Mouse (Mus musculus) limb, embryonic 11.5 days (tissue): ENCODE measurements around the gene Tmem273. TPM values are rescaled to one million over a fixed set of nuclear protein-coding genes. Genes with fewer than 3 reads are reported as not detected.

Experiments
- ATAC-seq: fragments of 200-750 bp; cut with Nextera tagmentation; 2 replicates; pipeline ENCODE4 v1.8.0; 2017; ENCODE audit warnings: low read depth; ENCODE audit not compliant: insufficient number of reproducible peaks, low FRiP score, low TSS enrichment
- DNase-seq: peaks from one replicate; pipeline ENCODE4 v3.0.0-alpha.2; 2015; ENCODE audit warnings: low spot score
- H3K27ac ChIP-seq: fragments of 300-500 bp; sonication (generic); replicated peaks from 2 replicates; pipeline ENCODE4 v1.5.1; 2014; ENCODE audit warnings: low read depth, mild to moderate bottlenecking, low read length
- H3K27me3 ChIP-seq: fragments of 300-500 bp; sonication (generic); 2 replicates; pipeline ENCODE4 v1.6.1; 2014; ENCODE audit warnings: mild to moderate bottlenecking, low read length, mixed read lengths; ENCODE audit not compliant: control insufficient read depth, insufficient read depth
- H3K36me3 ChIP-seq: fragments of 300-500 bp; sonication (generic); 2 replicates; pipeline ENCODE4 v1.6.1; 2014; ENCODE audit warnings: mild to moderate bottlenecking, low read length, moderate library complexity, mixed read lengths; ENCODE audit not compliant: control insufficient read depth, insufficient read depth
- H3K4me1 ChIP-seq: fragments of 300-500 bp; sonication (generic); 2 replicates; pipeline ENCODE4 v1.6.1; 2014; ENCODE audit warnings: low read length, mixed read lengths; ENCODE audit not compliant: control insufficient read depth, insufficient read depth
- H3K4me2 ChIP-seq: fragments of 300-500 bp; sonication (generic); 2 replicates; pipeline ENCODE4 v1.6.1; 2014; ENCODE audit warnings: low read depth, mild to moderate bottlenecking, moderate library complexity; ENCODE audit not compliant: severe bottlenecking
- H3K4me3 ChIP-seq: fragments of 300-500 bp; sonication (generic); 2 replicates; pipeline ENCODE4 v1.5.1; 2014; ENCODE audit warnings: low read depth, low read length
- H3K9ac ChIP-seq: fragments of 300-500 bp; sonication (generic); 2 replicates; pipeline ENCODE4 v1.6.1; 2014; ENCODE audit warnings: mild to moderate bottlenecking, low read length
- H3K9me3 ChIP-seq: fragments of 300-500 bp; sonication (generic); 2 replicates; pipeline ENCODE4 v1.6.1; 2016; ENCODE audit warnings: low read length; ENCODE audit not compliant: control insufficient read depth
- WGBS: fragments of 180-500 bp; shearing (Covaris S2); extraction: QIAGEN DNeasy Blood & Tissue Kit; methylation state at CpG from one replicate; pipeline ENCODE4 v1.1.7; 2014; 5-methylcytosine and 5-hydroxymethylcytosine counted together
- polyA plus RNA-seq: library from polyadenylated mRNA; unstranded; fragments of >200 nt; fragmentation: Nextera tagmentation; extraction: Ambion mirVana; gene quantifications from 2 replicates; pipeline ENCODE4 v1.2.1, GENCODE M21; 2014

The Tmem273 gene
- polyA plus RNA-seq, 1 experiment from 2014 or later = 0.25 TPM

DNA sequence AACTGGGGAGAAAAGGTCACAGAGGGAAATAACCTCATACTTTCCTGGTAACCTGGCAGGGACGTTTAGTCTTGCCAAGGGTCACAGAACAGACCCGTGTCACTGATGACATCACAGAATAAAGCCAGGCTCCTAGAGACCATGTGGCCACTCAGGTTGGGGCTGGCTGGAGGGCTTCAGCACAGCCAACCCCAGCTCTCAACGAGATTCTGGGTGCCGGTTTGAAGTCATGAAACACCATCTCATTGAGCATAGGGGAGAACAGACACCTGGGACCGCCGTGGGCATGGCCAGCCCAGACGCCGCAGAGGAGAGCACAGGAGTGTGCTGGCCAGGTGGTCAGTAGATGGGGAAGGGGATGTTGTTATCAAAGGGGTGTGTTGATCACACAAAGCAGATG, 48.1 kb downstream of the Tmem273 start, which contains the start of gene Fam170b:
TSS of gene Fam170b (plus strand) at position 116 of the 400 bp plus-strand sequence.
- no peak for DNase-seq
- ATAC-seq = no peak
- H3K4me2 ChIP-seq = no peak within 1 kb of the TSS
- no peaks in the 10 kb centered on the region for H3K9me3 ChIP-seq
- H3K4me1 ChIP-seq = no peaks in the 10 kb centered on the region
- no peak within 1 kb of the TSS for H3K4me3 ChIP-seq
- WGBS = 77% methylated on average over 8 of the region's 8 CpGs
- no peak within 1 kb of the TSS for H3K9ac ChIP-seq
- no peaks in the 10 kb centered on the region for H3K36me3 ChIP-seq
- no peak within 1 kb of the TSS for H3K27ac ChIP-seq
- H3K27me3 ChIP-seq = no peaks in the 10 kb centered on the region

DNA sequence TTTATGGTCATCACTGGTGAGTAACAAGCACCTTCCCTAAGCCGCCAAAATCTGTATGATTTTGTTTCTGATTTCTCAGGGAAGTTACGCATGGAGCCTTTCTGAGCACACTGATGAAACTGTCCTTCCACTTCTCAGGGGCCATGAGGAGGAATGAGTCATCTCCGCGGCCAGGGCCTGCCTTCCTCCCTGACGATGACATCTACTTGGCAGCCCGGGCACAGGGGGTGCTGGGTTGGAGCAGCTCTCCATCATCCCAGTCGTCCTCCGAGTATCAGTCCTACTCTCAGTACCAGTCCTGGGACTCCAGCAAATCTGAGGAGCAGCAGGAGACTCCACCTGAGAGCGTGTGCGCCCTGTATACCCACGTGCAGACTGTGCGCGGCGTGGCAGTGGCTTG, 49.4 kb downstream of the Tmem273 start:
- no peaks in the 10 kb centered on the region for H3K27me3 ChIP-seq
- H3K4me1 ChIP-seq = no peaks in the 10 kb centered on the region
- 84% methylated on average over 14 of the region's 14 CpGs for WGBS
- H3K36me3 ChIP-seq = no peaks in the 10 kb centered on the region
- no peaks in the 10 kb centered on the region for H3K9me3 ChIP-seq
- H3K4me2 ChIP-seq = no peak overlapping the region
- no peak overlapping the region for H3K27ac ChIP-seq
- DNase-seq (no peak), ATAC-seq (no peak)
- H3K9ac ChIP-seq = no peak overlapping the region
- no peak overlapping the region for H3K4me3 ChIP-seq

DNA sequence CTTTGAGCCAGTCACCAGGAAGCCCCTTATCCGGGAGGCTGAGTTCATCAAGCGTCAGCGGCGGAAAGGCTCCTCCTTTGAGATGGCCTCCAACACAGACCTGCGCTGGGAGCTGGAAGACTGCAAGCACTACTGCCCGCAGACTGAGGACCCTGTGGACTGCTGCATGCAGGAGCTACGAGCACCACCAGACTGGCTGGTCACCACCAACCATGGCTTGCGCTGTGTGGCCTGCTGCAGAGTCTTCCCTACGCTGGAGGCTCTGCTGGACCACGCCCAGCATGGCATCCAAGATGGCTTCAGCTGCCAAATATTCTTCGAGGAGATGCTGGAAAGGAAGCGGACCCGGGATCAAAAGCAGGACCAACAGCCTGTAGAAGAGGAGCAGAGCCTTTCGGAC, 49.8 kb downstream of the Tmem273 start:
- no peaks in the 10 kb centered on the region for H3K36me3 ChIP-seq
- DNase-seq = no peak
- H3K27me3 ChIP-seq = no peaks in the 10 kb centered on the region
- no peak overlapping the region for H3K4me2 ChIP-seq
- H3K4me3 ChIP-seq = no peak overlapping the region
- no peak overlapping the region for H3K9ac ChIP-seq
- 88% methylated on average over 14 of the region's 14 CpGs for WGBS
- H3K9me3 ChIP-seq = no peaks in the 10 kb centered on the region
- no peak for ATAC-seq
- H3K27ac ChIP-seq = no peak overlapping the region
- no peaks in the 10 kb centered on the region for H3K4me1 ChIP-seq

DNA sequence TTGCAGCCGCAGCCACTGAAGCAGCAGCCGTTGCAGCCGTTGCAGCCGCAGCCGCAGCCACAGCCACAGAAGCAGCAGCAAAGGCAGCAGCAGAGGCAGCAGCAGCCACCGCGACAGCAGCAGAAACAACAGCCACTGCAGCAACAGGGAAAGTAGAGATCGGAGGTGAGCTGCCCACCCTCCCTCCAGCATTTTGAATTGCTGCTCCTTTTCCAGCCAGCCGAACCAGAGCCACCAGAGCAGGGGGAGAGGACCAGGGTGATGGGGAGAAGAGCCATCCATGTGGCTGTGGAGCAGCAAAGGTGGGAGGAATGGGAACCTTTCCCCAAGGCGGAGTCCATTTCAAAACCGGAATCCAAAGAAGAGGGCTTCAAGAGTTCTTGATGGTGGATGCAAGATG, 50.4 kb downstream of the Tmem273 start:
- ATAC-seq = no peak
- no peak for DNase-seq

DNA sequence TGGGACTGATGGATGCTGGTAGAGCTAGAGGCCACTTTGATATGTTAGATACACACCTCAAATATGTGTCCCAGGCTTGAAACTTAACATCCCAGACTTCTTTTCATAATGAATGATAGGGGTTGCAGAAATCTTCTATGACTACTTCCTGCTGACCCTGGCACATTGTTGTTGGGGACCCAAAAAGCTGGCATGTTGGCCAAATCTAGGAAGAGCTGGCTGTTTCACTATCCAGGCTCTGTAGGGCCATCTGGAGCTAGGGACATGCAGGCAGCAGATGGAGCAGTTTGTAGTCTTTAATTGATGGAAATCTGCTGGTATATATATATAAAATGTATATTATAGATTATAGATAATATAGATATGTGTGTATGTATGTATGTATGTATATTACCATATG, 56.3 kb downstream of the Tmem273 start:
- DNase-seq (no peak), ATAC-seq (no peak)
- Histone ChIP-seq H3K27me3 (no peaks in the 10 kb centered on the region), H3K4me2 (no peak overlapping the region), H3K27ac (no peak overlapping the region), H3K36me3 (no peaks in the 10 kb centered on the region), H3K4me3 (no peak overlapping the region), H3K4me1 (no peaks in the 10 kb centered on the region), H3K9ac (no peak overlapping the region), H3K9me3 (no peaks in the 10 kb centered on the region)

More for the DNA sequence above, 50.4 kb downstream of the Tmem273 start:
- H3K4me3 ChIP-seq = no peak overlapping the region
- no peak overlapping the region for H3K27ac ChIP-seq
- H3K36me3 ChIP-seq = no peaks in the 10 kb centered on the region
- H3K9ac ChIP-seq = no peak overlapping the region
- no peaks in the 10 kb centered on the region for H3K27me3 ChIP-seq
- no peaks in the 10 kb centered on the region for H3K4me1 ChIP-seq
- WGBS = 92% methylated on average over 11 of the region's 11 CpGs
- H3K4me2 ChIP-seq = no peak overlapping the region
- H3K9me3 ChIP-seq = no peaks in the 10 kb centered on the region

DNA sequence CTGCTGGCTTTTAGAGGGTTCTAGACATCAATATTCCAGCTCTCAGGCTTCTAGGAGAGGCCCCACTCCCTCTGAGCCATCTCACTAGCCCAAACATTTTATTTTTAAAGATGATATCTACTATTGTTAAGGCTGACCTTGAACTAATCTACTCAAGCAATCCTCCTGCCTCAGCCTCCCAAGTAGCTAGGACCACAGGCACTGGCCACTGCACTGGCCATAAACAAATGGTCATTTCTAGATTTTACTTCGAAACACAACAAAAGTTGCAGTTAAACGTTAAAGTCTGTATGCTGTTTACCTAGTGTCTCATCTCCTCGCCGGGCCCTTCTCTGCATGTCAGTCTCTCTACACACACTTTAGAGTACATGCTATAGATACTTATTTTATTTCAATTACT, 68.3 kb downstream of the Tmem273 start:
- WGBS = 93% methylated on average over 4 of the region's 4 CpGs
- Histone ChIP-seq H3K36me3 (no peaks in the 10 kb centered on the region), H3K4me3 (no peak overlapping the region), H3K9ac (no peak overlapping the region), H3K4me2 (no peak overlapping the region), H3K27ac (no peak overlapping the region), H3K4me1 (no peaks in the 10 kb centered on the region), H3K9me3 (no peaks in the 10 kb centered on the region), H3K27me3 (no peaks in the 10 kb centered on the region)
- ATAC-seq (no peak), DNase-seq (no peak)

DNA sequence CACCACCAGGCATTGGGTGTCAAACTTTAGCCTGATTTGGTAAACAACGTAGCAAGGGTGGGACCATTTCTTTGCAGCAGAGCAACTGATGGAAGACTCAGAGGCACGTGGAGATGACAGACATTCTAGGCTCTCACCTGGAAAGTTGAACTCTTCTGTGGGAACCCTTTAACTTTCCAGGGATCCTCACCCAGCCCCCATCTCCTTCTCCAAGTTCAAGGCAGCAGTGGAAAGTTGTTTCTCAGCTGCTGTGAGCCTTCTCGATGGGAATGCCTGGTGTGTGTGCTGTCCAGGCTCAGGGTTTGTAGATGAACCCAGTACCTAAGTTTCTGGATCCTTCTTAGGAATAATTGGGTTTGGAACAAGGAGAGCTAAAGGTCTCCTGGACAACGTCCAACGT, 70.5 kb downstream of the Tmem273 start:
- Histone ChIP-seq H3K36me3 (no peaks in the 10 kb centered on the region), H3K9ac (no peak overlapping the region), H3K27me3 (no peaks in the 10 kb centered on the region), H3K4me1 (no peaks in the 10 kb centered on the region), H3K4me2 (peak overlapping the region; percentile 85; the same call in 1 of the 2 replicates), H3K9me3 (no peaks in the 10 kb centered on the region), H3K4me3 (peak overlapping the region; percentile 47), H3K27ac (no peak overlapping the region)
- DNase-seq = no peak
- ATAC-seq = no peak
- WGBS = 40% methylated on average over 5 of the region's 5 CpGs

DNA sequence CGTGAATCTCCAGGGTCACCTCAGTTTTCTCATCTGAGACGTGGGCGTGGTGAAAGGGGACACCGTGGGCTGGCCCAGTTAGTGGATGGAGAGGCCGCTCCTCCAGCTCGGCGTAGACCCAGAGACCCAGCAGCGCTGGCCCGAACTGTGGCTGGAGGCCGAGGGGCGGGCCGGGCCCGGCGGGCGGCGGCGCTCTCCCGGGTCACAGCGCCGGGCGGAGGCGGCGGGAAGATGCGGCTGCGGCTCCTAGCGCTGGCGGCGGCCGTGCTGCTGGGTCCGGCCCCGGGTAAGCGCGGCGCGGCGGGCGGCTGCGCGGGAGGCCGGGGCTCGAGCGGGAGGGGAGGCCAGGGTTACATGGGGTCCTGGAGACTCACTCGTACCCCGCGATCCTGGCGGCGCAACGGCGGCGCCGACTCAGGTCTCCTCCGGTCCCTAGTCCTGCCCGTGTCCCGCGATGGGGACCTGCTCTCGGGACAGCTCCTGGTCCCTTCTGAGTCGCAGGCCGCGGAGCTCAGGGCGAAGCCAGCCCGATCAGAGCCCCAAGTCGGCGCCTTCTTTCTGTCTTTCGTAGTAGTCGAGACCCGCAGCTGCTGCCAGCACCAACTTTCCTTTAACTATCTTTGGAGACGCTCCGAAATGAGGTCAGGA, 71.0 kb downstream of the Tmem273 start, which contains the start of gene Vstm4:
TSS of gene Vstm4 (plus strand) at position 76 of the 648 bp plus-strand sequence.
- no peaks in the 10 kb centered on the region for H3K4me1 ChIP-seq
- H3K36me3 ChIP-seq = no peaks in the 10 kb centered on the region
- under 1% methylated on average over 67 of the region's 68 CpGs for WGBS
- H3K27me3 ChIP-seq = no peaks in the 10 kb centered on the region
- H3K4me3 ChIP-seq = peak within 1 kb of the TSS; percentile 47
- peak within 1 kb of the TSS; percentile 85 for H3K4me2 ChIP-seq
- peak; percentile 81 for ATAC-seq
- H3K9me3 ChIP-seq = no peaks in the 10 kb centered on the region
- peak; percentile 72 for DNase-seq
- no peak within 1 kb of the TSS for H3K27ac ChIP-seq
- peak within 1 kb of the TSS; percentile 77 for H3K9ac ChIP-seq

DNA sequence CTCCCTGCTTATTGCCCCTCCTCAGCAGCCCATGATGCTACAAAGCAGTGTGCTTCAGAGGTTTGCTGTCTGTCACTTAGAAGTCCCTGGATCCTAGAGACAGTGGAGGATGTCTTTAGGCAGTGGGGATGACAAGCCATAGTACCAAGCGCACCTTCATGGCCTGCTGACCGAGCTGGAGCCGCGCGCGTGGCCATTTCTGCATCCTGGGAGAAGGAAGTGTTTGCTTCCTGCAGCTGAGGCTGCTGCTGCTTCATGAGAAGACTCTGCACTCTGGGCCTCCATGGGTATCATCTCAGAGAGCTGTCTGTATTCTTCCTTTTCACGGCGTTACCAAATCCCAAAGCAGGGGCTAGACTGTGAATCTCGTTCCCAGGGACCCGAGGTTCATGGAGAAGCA, 72.6 kb downstream of the Tmem273 start:
- no peak for ATAC-seq
- Histone ChIP-seq H3K9me3 (no peaks in the 10 kb centered on the region), H3K4me2 (no peak overlapping the region), H3K27me3 (no peaks in the 10 kb centered on the region), H3K4me3 (no peak overlapping the region), H3K27ac (no peak overlapping the region), H3K36me3 (no peaks in the 10 kb centered on the region), H3K4me1 (no peaks in the 10 kb centered on the region), H3K9ac (no peak overlapping the region)
- DNase-seq = no peak
- WGBS = 94% methylated on average over 10 of the region's 10 CpGs
